Mouse (Mus musculus): ENCODE measurements around the gene Agpat4.

DNA sequence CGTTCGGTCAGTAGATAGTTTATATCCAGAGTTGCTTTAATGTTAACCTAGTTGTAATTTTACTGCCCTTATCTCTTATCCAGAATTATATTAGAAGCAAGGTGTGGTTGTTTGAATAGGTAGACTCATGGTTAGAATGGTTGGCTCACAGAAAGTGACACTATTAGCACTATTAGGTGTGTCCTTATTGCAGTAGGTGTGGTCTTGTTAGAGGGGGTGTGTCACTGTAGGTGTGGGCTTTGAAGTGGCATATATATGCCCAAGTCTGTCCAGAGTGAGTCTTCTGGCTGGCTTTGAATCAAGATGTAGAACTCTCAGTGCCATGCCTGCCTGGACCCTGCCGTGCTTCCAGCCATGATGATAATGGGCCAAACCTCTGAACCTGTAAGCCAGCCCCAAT, 14.4 kb downstream of the Agpat4 start:
- TF ChIP-seq CTCF (IDR thresholded peaks at IDR 0.05; ENCODE audit: low read depth) = no peak
- no peak for TF ChIP-seq EP300 (IDR thresholded peaks at IDR 0.05; ENCODE audit: low read depth)

Measured in heart, postnatal 0 days (tissue).